Mouse (Mus musculus): ENCODE data around the gene Lman1l. TPM values are rescaled to one million over a fixed set of nuclear protein-coding genes. Genes with fewer than 3 reads are reported as not detected.

Lman1l gene
- polyA plus RNA-seq, 1 experiment: 0.09 TPM

DNA sequence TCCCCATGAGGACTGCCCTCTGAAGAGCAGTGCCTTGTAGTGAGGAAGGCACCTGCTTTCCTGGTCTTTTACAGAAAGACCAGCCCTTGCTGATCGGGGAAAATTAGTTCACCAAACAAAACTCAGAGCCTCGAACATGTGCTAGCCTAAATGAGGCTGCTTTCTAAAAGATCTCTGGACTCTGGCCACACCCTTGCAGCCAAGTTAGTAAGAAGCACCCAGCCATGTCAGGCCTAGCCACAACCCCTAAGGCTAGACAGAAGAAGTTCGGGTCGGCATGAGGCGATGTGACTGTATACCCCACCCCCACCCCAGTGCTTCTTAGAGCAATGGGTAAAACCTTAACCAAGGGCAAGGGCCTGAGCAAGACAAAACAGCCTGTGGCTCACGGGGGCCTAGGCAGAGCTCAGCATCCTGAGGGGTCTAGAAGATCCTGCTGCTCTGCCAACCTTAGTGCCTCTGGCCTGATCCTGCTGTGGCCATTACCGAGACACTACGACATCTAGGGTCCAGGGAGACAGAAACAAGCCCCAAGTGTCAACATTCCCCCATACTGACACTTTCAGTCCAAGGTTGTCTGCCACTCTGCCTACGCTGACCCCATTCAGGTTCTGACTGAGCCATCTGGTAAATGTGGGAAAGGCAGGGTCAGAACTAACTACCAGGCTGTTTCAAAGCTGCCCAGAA lies 22.7 kb upstream of the Lman1l start:
- H3K27me3 ChIP-seq (ENCODE audit: control insufficient read depth, insufficient read depth, low read length): no peaks in the 10 kb centered on the region
- WGBS: 5% methylated on average over 9 of the region's 9 CpGs
- peak overlapping the region; percentile 96 for H3K4me3 ChIP-seq (ENCODE audit: extremely low read depth, insufficient read depth, insufficient read length)
- TF ChIP-seq POLR2A (IDR thresholded peaks at IDR 0.05; ENCODE audit: low read depth, low read length) (no peak), CTCF (IDR thresholded peaks at IDR 0.05; ENCODE audit: extremely low read depth, insufficient read depth, insufficient read length, insufficient replicate concordance) (no peak)
- H3K4me1 ChIP-seq (ENCODE audit: control insufficient read depth, insufficient read depth, insufficient read length): peaks cover 51% of the 10 kb centered on the region; the same call in 1 of the 2 replicates
- H3K36me3 ChIP-seq (ENCODE audit: control insufficient read depth, insufficient read depth, low read length): peaks cover 5% of the 10 kb centered on the region; the same call in 1 of the 2 replicates
- DNase-seq (ENCODE audit: low read depth in 1 of 2, low spot score in 2 of 2): peak in 1 of 2 experiments; percentile 63
- H3K27ac ChIP-seq (ENCODE audit: insufficient read depth, low read length): peak overlapping the region; percentile 100

DNA sequence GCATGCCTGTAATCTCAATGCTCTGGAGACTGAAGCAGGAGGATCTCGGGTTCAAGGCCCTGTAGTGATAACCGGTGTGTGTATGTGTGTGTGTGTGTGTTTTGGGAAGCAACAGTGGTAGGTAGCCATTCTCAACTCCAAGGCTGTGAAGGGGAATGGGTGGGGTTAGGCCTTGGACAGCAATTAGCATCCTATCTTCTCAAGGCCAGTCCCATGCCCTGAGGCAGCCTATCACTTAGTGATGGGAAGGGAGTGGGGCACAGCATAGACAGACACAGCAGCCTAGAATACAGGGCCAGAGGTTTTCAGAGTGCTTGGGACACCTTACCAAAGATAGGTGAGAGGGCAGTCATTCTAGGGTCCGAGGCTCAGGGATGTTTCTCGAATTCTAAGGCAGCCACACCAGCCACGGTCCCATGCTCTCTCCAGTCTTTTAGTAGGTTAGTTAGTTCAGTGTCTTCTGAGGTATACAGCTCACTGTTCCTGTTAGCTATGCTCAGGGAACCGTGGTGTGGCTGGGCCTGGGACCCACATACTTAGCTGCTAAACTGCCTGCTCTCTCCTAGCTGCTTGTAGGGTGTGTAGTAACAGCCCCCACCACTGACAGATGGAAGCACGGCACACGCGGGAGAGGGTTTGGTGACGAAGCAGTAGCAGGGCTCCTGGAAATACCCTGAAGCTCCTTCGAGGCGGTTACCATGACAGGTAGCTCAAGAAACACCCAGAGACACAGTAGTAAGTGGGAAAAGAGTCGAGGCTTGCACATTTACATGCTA lies 21.4 kb upstream of the Lman1l start:
- 30% methylated on average over 13 of the region's 13 CpGs for WGBS
- Histone ChIP-seq H3K36me3 (ENCODE audit: control insufficient read depth, insufficient read depth, low read length) (peaks cover 5% of the 10 kb centered on the region; the same call in 1 of the 2 replicates), H3K27ac (ENCODE audit: insufficient read depth, low read length) (peak overlapping the region; percentile 100), H3K4me1 (ENCODE audit: control insufficient read depth, insufficient read depth, insufficient read length) (peaks cover 45% of the 10 kb centered on the region), H3K27me3 (ENCODE audit: control insufficient read depth, insufficient read depth, low read length) (no peaks in the 10 kb centered on the region), H3K4me3 (ENCODE audit: extremely low read depth, insufficient read depth, insufficient read length) (peak overlapping the region; percentile 96)
- no peak for DNase-seq (ENCODE audit: low read depth in 1 of 2, low spot score in 2 of 2)
- no peak for TF ChIP-seq POLR2A (IDR thresholded peaks at IDR 0.05; ENCODE audit: low read depth, low read length)
- TF ChIP-seq CTCF (IDR thresholded peaks at IDR 0.05; ENCODE audit: extremely low read depth, insufficient read depth, insufficient read length, insufficient replicate concordance): no peak

DNA sequence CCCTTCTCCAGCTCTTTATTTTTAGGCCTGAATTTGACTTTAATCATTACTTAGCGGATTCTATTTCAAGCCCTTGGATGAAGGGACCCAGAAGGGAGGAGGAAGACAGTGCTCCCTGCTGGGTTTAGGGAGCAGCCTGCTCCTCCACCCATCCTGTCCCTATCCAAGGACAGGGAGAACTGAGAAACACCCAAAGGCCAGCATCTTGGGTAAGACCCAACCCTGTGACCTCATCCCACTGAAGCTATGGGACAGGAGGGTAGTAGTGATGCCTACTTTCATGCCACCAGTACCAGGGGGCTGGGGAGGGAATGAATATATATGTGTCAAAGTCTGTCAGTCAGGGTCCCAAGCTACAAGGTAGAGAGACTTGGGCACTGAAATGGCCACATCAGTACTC lies 20.4 kb upstream of the Lman1l start:
- no peak for DNase-seq (ENCODE audit: low read depth in 1 of 2, low spot score in 2 of 2)
- WGBS: 71% methylated on average over 1 of the region's 1 CpGs
- Histone ChIP-seq H3K27me3 (ENCODE audit: control insufficient read depth, insufficient read depth, low read length) (no peaks in the 10 kb centered on the region), H3K36me3 (ENCODE audit: control insufficient read depth, insufficient read depth, low read length) (peaks cover 5% of the 10 kb centered on the region; the same call in 1 of the 2 replicates), H3K4me3 (ENCODE audit: extremely low read depth, insufficient read depth, insufficient read length) (peak overlapping the region; percentile 11; the same call in 1 of the 2 replicates), H3K27ac (ENCODE audit: insufficient read depth, low read length) (peak overlapping the region; percentile 100), H3K4me1 (ENCODE audit: control insufficient read depth, insufficient read depth, insufficient read length) (peaks cover 45% of the 10 kb centered on the region)
- TF ChIP-seq CTCF (IDR thresholded peaks at IDR 0.05; ENCODE audit: extremely low read depth, insufficient read depth, insufficient read length, insufficient replicate concordance) (no peak), POLR2A (IDR thresholded peaks at IDR 0.05; ENCODE audit: low read depth, low read length) (no peak)

DNA sequence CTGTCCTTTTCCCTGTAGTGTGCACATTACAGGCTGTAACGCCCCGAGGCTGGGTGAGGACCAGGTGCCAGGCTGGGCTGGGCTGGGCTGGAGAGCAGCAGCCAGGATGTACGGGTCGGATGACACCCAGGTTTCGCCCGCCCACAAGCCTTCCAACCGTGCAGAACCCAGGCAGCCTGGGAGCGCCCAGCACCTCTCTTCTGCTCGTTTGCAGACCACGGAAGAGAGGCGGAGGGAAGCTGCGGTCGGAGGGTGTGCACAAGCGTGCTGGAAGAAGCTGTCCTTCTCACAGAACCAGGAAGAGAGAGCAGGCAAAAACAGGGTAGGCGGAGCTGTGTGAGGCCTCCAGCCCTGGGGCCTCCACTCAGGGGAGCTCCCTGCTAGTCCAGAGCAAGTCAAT lies 19.8 kb upstream of the Lman1l start:
- Histone ChIP-seq H3K27me3 (ENCODE audit: control insufficient read depth, insufficient read depth, low read length) (no peaks in the 10 kb centered on the region), H3K4me1 (ENCODE audit: control insufficient read depth, insufficient read depth, insufficient read length) (peaks cover 49% of the 10 kb centered on the region), H3K4me3 (ENCODE audit: extremely low read depth, insufficient read depth, insufficient read length) (peak overlapping the region; percentile 46), H3K27ac (ENCODE audit: insufficient read depth, low read length) (peak overlapping the region; percentile 100), H3K36me3 (ENCODE audit: control insufficient read depth, insufficient read depth, low read length) (peaks cover 5% of the 10 kb centered on the region; the same call in 1 of the 2 replicates)
- peak; percentile 89 to 97 for DNase-seq (ENCODE audit: low read depth in 1 of 2, low spot score in 2 of 2)
- under 1% methylated on average over 15 of the region's 15 CpGs for WGBS
- no peak for TF ChIP-seq CTCF (IDR thresholded peaks at IDR 0.05; ENCODE audit: extremely low read depth, insufficient read depth, insufficient read length, insufficient replicate concordance)
- TF ChIP-seq POLR2A (IDR thresholded peaks at IDR 0.05; ENCODE audit: low read depth, low read length): peak; percentile 1; the same call in 1 of the 2 replicates

DNA sequence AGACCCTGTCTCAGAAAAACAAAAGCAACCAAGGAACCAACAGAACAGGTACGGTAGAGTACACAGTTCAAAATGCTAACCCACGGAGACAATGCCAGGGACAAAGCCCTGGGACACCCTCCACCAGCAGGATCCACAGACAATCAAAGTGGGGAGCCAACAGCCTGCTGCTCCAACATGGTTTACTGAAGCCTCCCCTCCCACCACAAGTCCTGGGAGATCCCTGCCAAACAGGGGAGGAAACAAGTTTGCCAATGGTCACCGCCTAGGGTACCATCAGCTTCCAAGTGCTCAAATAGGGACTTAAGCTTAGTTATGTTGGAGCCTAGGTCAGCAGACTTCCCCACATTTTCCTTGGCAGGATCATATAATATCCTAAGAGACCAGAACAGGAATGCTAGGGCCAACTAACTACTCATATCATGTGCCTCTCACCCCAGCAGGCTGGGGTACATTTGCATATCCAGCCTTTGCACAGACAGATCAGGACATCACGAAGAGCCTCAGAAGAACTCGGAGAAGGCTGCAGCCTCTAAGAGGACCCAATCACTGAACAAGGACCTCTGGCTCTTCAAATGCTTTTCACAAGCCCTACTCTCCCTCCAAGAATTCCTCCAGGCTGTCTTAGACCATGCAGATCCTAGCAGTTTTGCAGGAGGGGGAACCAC lies 19.2 kb upstream of the Lman1l start:
- Histone ChIP-seq H3K27ac (ENCODE audit: insufficient read depth, low read length) (peak overlapping the region; percentile 95), H3K27me3 (ENCODE audit: control insufficient read depth, insufficient read depth, low read length) (no peaks in the 10 kb centered on the region), H3K4me1 (ENCODE audit: control insufficient read depth, insufficient read depth, insufficient read length) (peaks cover 53% of the 10 kb centered on the region), H3K4me3 (ENCODE audit: extremely low read depth, insufficient read depth, insufficient read length) (peak overlapping the region; percentile 46), H3K36me3 (ENCODE audit: control insufficient read depth, insufficient read depth, low read length) (peaks cover 5% of the 10 kb centered on the region; the same call in 1 of the 2 replicates)
- no peak for TF ChIP-seq POLR2A (IDR thresholded peaks at IDR 0.05; ENCODE audit: low read depth, low read length)
- no peak for DNase-seq (ENCODE audit: low read depth in 1 of 2, low spot score in 2 of 2)
- 7% methylated on average over 5 of the region's 5 CpGs for WGBS

DNA sequence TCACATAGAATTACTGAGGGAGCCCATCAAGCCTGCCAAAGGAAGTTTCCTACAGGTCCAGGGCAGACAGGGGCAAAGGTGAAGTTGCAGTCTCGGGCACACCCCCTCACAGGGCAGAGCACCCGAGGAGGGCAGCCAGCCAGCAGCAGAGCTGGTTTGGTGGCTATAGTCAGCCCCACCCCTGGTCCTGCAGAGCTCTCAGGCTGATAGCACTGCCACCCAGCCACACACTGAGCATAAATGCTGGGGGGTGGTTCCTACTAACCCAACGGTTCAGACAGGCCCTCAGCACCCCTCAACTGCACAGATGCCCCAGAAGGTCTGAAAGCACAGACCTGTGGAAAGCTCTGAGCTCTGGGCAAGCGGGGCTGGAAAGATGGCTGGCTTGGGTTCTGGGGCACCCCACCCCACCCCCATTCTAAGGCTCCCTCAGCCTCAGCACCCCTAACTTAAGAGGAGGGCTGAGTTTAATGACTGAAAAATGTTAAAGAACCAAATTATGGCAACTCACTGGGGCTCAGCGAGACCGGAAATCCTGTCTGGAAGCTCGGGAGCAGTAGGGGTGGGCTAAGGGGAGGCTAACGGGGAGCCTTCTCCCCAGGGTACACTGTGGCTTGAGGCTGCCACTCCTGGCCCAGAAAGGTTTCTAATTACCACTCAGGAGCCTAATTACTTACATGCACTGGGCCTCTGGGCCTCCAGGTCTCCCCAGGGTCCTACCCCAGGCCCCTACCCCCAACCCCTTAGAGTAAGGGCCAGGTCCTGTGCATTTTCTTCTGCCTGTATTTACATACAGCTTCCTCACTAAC lies 18.3 kb upstream of the Lman1l start:
- TF ChIP-seq CTCF (IDR thresholded peaks at IDR 0.05; ENCODE audit: extremely low read depth, insufficient read depth, insufficient read length, insufficient replicate concordance): no peak
- 0 out of 2 replicates have a peak, but pooled peaks have one; percentile 25 for TF ChIP-seq POLR2A (IDR thresholded peaks at IDR 0.05; ENCODE audit: low read depth, low read length)
- DNase-seq (ENCODE audit: low read depth in 1 of 2, low spot score in 2 of 2): peak in 1 of 2 experiments; percentile 74
- Histone ChIP-seq H3K4me3 (ENCODE audit: extremely low read depth, insufficient read depth, insufficient read length) (peak overlapping the region; percentile 34; the same call in 1 of the 2 replicates), H3K27ac (ENCODE audit: insufficient read depth, low read length) (peak overlapping the region; percentile 95), H3K36me3 (ENCODE audit: control insufficient read depth, insufficient read depth, low read length) (peaks cover 5% of the 10 kb centered on the region; the same call in 1 of the 2 replicates), H3K4me1 (ENCODE audit: control insufficient read depth, insufficient read depth, insufficient read length) (peaks cover 62% of the 10 kb centered on the region), H3K27me3 (ENCODE audit: control insufficient read depth, insufficient read depth, low read length) (no peaks in the 10 kb centered on the region)
- 1% methylated on average over 8 of the region's 8 CpGs for WGBS
